Mouse (Mus musculus): ENCODE data around the gene Cnnm2.

Cnnm2 gene

DNA sequence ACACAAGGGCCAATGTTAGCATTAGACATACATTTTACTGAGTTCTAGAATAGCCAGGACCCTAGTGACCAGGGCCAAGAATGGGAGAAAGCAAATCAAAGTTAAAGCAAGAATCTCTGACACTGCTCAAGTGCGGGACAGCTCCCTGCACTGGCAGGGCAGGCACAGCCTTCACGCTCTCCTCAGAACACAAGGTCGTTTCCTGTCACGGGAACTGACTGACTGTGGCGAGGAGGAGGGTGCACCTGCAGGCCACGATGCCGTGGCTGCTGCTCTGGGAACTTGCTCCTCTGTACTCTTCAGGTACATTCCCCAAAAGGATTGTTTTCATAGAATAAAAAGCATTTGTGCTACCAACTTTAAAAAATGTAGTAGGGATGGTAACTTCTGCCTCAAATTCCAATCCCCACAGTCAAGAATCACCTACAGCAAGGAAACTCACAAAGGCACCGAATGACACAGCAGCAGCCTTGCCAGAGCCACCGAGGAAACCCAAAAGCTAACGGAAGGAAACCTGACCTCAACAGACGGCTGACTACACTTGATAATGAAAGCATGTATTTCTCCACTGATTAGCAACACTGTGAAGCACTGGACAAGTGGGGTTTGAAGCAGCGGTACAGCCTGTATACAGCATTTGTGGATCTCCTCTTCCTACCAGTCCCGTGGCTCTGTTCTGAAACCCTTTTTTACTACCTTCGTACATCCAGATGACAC, 126.6 kb downstream of the Cnnm2 start:
- DNase-seq, result no peak

DNA sequence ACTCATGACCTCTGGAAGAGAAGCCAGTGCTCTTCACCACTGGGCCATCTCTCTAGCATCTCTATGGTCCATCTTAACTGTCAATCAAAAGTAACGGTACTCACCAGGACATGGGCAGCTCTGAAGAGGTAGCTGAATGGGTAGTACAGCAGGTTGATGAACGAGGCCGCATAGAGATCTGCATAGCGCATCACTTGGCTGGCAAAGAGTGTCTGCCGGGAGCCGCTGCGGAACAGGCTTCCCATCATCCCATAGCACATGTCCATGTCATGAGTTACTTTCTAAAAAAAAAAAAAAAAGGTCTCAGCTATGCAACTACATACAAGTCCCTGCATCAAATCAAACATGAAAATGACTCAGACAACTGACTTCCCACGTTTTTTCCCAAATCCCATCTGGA, 128.3 kb downstream of the Cnnm2 start:
- no peak for DNase-seq

DNA sequence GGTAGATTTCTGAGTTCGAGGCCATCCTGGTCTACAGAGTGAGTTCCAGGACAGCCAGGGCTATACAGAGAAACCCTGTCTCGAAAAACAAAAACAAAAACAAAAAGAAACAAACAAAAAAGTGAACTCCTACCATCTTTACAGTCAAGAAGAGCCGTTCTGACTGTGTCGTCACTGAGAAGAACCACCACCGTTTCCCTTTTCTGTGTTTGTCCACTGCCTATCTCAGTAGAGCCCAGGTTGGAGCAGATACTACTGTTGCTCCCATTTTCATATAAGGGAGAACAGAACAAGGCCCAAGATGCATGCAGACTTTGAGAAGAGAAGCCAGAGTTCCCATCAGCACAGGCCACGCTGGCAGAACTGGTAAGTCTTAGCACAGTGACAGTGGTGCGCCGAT, 129.3 kb downstream of the Cnnm2 start:
- no peak for DNase-seq

DNA sequence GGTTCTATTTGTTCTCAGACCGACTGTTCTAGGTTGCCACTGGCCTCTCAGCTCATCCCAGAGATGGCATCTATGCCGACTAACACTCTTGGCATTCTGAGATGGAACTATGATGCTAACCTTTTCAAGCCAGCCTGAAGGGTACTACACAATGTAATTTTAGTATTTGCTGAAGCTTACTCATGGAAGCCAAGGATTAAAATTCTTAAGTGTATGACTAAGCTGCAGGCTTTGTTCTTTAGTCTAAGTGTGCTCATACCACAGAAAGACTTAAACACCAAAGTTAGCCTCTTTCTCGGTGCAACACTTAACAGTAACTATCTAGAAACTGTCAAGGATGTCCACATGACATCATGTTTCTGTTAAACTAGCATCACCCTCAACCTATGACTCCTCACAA, 131.5 kb downstream of the Cnnm2 start:
- DNase-seq, result no peak

DNA sequence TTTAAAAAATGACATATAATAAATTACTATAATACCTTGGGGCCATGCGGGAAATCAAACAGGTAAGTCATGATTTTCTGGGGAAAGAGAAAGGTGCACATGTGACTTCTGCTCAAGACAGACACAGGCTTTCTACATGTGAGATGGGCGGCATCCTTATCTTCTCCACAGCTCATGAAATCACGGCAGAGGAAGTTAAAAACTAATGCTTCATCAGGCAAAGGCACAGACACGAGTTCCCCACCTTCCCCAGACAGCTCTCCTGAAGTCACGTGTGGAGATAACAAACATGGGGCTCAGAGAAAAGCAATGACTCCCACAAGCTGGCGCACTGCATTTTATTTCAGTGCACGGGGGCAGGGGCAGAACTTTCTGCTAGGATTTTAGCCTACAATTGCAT, 132.1 kb downstream of the Cnnm2 start:
- no peak for DNase-seq

DNA sequence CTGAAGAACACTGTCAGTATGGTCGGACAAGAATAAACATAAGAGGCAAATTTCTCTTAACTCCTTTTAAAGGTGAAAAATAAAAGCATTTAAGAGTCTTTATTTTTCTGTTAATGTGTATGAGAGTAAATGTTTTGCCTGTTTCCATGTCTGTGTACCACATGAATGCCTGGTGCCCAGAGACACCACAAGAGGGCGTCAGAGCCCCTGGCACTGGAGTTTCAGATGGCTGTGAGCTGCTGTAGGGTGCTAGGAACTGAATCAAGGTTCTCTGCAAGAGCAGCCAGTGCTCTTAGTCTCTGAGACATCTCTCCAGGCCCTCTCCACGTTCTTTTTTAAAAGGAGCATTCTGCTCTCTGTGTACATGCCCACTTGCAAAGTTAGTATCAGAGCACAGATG, 135.7 kb downstream of the Cnnm2 start:
- DNase-seq, result no peak

DNA sequence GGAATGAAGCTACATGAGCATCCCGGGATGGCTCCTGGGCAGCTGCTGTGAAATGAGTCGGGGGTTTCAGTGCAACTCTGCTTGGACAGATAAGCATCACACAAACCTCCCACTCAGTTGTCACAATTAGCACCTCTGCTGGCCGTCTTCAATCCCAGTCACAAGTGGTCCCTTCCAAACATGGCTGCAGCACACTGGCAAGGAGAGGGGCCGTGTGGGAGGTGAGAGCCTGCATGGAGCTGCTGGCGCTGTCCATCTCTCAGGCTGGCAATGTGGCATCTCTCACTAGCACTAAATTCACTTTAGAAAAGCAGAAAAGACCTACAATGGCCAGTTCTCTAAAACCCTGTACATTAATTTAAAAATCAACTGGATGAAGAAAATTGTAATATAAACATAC, 136.8 kb downstream of the Cnnm2 start:
- DNase-seq, result peak in 1 of 2 experiments; percentile 9

DNA sequence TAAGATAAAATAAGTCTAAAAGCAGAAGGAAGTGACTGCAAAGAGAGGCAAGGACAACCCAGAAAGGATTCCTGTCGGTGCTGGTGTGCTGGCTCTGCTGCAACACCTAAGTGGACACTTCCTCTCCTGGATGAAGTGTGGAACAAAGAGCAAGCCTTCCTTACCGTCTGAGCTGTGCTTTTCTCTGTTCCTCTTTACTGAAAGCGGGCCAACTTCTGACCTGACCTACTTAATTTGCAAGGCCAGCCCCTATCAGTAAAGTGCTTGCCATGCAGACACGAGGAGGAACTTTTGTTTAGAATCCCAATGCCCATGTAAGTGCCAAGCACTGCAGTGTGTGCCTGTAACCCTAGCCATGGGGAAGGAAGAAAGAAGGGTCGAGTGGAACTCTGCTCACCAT, 137.9 kb downstream of the Cnnm2 start:
- peak; percentile 52 to 55 for DNase-seq

DNA sequence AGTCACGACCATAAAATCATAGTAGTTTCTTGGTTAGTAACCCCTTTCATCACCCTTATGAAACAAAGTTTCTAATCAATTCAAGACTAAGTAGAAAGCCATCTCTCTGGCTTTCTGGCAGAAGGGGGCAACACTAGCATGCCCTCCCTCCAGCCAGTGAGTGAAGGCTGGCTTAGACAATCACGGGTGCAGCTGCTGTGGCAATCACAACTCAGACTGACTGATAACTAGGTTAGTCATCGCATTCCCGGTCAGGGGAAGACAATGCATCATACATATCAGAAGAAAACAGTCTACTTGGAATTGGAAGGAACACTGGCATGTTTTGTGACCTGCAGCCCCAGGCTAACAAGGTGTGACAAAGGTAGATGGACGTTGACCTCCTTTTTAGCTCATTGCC, 138.5 kb downstream of the Cnnm2 start:
- peak in 1 of 2 experiments; percentile 4 for DNase-seq

DNA sequence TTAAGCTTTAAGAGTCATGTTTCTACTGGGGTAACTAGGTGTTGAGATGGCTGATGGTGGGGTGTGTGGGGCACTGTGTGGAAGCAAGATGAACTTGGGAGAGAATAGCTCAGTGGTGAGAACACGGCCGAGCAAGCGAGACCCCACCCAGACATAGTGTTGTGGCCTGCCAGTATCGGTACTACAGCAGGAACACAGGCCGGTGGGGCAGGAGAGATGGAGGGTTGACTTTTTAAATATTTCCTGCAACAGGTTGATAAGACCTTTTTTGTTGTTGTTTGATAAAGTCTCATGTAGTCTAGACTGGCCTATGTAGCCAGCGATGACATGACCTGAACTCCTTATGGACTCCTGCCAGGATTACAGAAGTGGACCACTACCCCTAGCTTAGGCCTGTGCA, 139.4 kb downstream of the Cnnm2 start:
- no peak for DNase-seq

DNA sequence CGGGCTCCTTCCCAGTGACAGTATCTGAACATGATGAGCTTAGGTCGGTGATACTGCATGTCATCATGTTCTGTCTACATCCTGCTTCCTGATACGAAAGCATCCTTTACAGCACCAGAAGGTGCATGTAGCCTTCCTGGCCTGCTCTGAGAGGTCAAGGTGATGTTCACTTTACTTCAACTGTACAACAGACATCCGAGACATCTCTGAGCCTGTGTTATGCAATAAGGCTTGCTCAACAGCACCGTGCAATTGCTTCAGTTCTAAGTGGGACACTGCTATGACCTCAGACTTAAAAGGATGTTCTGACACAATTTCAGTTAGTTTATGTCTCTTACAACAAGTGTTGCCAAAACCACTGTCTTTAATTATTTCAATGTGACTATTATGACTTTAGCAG, 139.9 kb downstream of the Cnnm2 start:
- no peak for DNase-seq

DNA sequence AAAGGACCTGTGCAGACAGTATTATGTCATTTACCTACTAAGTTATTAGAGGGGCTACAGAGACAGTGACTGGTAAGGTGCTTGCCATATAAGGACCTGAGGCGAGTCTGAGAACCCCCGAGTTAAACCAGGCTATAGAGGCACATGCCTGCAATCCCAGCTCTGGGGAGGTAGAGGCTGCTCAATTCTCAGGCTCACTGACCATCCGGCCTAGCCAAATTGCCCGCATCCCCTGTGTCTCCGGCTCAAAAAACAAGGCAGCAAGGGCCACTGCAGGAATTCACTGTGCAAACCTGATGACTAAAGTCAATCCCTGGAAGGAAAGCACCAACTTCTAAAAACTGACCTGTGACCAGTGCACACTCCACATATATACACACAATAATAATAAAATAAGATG, 142.0 kb downstream of the Cnnm2 start:
- no peak for DNase-seq

DNA sequence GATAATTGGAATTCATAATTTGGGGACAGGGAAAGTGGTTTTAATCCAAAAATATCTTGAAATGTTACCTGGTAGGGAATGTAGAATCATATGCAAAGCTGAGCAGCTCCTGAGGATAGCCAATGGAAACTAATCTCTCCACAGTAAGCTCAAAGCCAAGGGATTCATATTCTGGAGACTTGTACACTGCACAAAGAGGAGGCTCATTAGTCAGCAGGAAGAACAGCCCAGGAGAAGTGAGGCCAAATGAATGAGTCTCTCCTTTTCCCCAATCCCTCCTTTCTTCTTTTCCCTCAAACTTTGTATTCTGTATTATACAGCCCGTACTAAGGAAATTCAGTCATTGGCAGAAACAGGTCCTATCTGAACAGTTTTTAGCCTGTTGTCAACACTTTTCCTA, 143.5 kb downstream of the Cnnm2 start:
- DNase-seq, result no peak

DNA sequence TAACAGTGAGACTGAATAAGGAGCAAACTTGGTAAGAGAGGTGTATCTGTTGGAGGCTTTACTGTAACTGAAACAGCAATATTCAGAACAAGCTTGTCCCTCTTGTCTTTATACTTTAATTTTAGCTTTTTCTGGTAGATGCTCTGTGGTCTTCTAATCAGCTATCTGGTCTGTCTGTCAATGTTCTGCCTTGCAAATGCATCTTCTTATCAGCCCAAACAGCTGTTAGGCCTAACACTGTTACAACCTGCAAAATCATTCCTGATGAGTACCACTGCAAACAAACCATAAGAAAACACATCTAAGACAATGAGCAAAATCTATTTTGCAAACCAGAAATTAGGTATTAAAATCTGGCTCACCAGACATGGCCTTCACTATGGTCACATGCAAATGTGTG, 144.0 kb downstream of the Cnnm2 start:
- no peak for DNase-seq

DNA sequence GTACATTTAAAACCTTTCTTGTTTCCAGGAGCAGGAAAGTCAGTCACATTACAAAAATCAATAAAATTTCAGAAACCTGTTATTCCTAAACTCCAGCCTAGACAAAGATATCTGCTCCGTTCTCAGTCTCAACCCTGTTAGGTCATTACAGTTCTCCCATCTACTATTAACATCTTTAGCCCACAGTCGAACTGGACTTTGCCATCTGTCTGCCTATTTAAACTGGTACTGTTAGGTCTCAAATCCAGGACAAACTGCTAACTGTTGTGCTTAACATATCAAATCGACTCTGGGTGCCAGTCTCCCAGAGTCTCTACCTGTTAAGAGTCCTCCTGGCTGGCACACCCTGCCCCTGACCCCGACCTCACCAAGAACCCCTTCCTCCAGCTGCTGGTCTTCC, 144.6 kb downstream of the Cnnm2 start:
- no peak for DNase-seq

DNA sequence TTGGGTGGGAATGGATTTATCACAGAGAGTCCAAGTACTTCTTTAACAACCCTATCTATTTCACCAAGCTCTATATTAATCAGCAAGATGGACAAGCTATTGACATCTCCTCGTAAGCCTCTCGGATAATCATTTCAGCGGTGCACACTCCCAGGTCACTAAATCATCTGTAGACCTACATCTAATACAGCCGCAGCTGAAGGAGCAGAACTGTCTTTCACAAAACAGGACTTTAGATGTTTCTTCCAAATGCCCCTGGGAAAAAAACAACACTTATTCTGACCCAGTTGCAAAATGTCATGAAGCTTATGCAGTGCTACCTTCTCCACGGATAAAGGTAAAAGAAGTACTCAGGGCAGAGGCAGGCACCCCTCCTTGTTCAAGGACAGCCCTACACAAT, 146.8 kb downstream of the Cnnm2 start:
- DNase-seq, result no peak

DNA sequence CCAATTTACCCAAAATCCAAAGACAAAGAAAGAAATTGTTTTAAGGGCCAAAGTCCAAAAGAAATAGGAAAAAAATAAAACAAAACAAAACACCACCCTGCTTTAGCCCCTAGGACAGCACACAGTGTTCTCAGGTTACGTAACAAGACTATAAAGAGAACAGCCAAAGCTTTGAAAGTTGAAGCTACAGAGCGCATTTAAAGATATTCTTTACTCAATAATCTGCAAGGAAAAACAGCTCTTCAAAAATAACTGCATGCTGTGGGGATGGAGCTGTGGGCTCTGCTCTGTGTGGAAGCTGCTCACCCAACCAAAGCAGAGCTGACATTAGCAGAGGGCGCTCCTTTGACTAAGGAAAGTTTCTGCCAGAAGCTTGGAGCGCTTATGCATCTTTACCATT, 147.6 kb downstream of the Cnnm2 start:
- DNase-seq, result no peak

DNA sequence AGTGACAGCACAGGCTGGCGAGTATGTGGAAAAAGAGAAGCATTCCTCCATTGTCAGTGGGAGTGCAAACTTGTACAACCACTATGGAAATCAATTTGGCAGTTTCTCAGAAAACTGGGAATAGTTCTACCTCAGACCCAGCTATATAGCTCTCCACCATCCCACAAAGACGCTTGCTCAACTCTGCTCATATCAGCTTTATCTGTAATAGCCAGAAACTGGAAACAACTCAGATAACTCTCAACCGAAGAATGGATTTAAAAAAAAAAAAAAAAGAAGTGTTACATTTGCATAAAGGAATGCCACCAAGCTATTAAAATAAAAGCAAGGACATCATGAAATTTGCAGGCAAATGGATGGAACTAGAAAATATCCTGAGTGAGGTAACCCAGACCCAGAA, 150.1 kb downstream of the Cnnm2 start:
- DNase-seq, result no peak

DNA sequence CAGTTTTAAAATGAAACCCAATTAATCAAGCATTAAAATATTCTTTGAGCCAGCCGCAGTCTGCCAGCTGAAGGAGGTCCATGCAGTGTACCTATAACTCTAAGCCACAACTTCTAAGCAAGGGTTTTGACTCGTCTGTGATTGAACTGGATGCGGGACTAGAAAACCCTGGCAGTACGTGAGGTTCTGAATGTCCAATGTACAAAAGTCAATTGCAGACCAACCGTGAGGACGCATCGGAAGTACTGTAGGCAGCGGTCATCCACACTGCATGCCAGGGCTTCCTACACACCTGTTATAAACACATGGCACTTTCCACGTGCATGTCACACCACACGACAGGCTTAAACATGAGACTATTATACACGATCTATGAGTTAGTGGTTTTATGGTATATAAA, 152.2 kb downstream of the Cnnm2 start:
- DNase-seq, result no peak

DNA sequence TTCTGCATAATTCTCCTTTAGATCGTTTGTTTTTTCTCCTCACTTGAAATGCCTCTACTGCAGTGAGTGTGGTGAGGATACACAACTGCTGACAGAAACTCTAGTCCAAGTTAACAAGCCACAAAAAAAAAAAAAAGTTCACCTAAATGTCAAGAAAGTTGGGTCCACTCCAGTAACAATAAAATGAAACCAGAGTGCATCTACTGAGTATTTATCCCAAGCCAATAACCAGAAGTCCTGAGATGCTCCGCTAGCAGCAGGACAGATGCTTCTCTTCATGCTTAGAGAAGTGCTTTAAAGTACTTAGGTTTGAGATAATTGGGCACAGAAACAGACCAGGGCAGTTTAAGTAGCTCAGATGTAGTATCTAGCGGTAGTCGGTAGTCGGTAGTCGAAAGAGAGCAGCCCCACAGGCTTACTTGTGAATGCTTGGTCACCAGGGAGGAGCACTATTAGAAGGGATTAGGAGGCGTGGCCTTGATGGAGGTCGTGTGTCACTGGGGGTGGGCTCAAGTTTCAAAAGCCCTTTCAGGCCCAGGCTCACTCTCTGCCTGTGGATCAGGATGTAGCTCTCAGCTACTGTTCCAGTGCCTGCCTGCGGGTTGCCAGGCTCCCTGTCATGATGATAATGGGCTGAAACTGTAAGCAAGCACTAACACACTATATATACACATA, 154.1 kb downstream of the Cnnm2 start:
- DNase-seq, result no peak

DNA sequence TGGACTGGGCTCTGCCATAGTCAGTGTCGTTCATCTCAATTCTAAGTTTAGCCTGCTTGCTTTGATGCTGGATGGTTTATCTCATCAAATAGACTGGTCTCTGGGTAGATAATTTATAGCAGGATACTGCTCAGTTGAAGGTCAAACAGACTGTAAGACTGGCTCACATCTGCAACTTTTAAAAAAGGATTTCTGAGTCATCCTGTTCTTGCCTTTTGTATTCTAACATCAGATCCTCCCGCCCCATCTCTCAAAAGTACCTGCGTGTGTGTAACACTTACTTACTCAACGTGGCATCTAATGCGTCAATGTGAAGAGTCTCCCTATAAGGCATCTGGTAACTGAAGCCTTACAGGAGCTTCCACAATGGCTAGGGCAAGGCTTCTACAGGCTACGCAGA, 159.2 kb downstream of the Cnnm2 start:
- DNase-seq, result no peak

DNA sequence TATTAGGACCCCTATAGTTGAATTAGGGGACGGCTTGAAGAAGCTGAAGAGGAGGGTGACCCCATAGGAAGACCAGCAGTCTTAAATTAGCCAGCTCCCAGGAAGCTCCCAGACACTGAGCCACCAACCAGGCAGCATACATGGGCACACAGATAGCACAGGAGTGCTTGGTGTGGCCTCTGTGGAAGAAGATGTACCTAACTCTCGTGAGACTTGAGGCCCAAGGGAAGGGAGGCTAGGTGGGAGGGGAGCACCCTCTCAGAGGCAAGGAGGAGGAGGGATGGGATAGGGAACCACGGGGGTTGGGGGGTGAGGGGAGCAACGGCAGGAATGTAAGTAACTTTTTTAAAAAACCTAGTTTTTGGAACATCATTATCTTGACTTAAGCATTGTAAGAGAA, 165.0 kb downstream of the Cnnm2 start:
- no peak for DNase-seq

DNA sequence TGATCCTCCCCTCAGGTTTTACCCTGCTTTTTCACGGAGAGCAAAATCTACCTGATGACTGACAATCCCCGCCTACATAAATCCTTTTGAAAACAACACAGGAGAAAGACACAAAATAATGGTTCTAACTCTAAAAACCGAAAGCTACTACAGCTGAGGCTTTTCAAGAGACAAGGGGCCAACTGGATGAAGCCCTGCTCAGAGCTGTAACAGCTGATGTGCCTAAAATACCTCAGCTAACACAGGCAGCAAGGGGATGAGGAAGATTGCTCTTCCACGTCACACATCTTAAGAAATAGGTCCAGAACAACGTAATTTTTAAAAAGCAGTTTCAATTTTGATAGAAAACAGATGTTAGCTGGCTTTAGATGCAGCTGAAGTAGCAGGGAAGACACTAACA, 165.6 kb downstream of the Cnnm2 start:
- DNase-seq, result no peak

DNA sequence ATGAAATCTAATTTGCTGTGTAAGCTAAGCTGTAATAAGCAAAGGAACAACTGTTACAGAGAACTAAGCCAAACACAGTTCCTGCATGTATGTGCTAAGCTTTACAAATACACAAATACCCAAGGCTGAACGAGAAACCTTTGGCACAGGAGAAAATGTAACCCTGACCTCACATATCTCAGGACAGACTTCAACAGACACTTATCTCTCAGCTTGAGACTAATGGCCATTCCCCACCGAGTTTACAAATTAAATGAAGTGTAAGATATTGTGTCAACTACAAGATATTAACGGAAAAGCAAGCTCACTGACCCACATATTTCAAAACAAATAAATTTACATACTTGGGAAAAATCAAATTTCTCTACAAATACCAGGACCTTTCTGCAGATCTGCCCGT, 166.7 kb downstream of the Cnnm2 start:
- DNase-seq, result no peak

DNA sequence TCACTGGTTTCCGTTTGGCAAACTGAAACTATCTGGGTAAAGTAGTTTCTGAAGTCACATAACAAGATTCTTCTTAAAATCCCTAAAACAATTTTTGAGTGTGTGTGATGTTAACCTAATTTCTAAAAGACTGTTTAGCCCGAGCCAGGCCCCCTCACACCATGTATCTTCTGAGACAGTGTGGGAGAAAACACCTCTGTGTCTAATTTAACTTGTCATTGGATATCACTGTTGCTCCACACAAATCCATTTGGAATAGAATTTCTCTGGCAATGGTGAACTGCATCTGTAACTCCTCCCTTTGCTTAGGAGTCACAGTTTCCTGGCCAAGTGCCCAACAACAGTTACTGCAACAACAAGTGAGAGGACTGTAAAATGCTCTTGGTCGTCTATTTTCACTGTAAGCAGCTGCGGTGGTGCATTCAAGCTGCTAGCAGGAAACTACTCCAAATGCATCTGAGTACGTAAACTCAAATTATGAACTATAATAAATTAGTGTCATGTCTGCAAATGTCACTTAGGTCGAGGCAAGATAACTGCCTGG, 167.7 kb downstream of the Cnnm2 start:
- DNase-seq, result peak in 1 of 2 experiments; percentile 35
